Comparison of ENCODE assay signal across 8 mouse cellular contexts in genomic region chrX:87238191-87238590, GRCm38 (mm10).
DNase-seq lines count a peak whose midpoint lies in the region; ATAC-seq lines count a peak whose summit lies in the region.

No protein-coding gene starts in this region.

- peak; percentile 73 to 90; a peak in 3 of 4 replicates for ATAC-seq in hematopoietic stem cell, adult 5-6 weeks (replicated peaks in 1 of 2; ENCODE audit: insufficient read depth in 1 of 2, low FRiP score in 2 of 2, low TSS enrichment in 1 of 2, low read depth in 1 of 2, poor library complexity in 2 of 2, severe bottlenecking in 2 of 2)

- DNase-seq in T-cell, adult 2 months (ENCODE audit: low spot score) = peak; percentile 72
- DNase-seq in cerebellum, adult 9-10 months = peak; percentile 7
- DNase-seq in frontal cortex, postnatal 10 days (ENCODE audit: low spot score in 2 of 2) = peak; percentile 9 to 60
- peak; percentile 39 to 67 for DNase-seq in layer of hippocampus, postnatal 10 days (ENCODE audit: low spot score in 2 of 2)
- DNase-seq in lung, postnatal 14 days = peak; percentile 84
- DNase-seq in right cerebral cortex, adult 2 months (ENCODE audit: low spot score in 2 of 2) = peak; percentile 12 to 44
- DNase-seq in urinary bladder, adult 18-20 months (ENCODE audit: low spot score in 2 of 2) = peak; percentile 4 to 60

Comparison
In these comparisons a context has a peak if more than half of its experiments do, and no peak if none do; other contexts are left out.
1. Peak in every context shown above with its lines: DNase-seq and ATAC-seq.
2. DNase-seq: peak in every context shown above with its lines; median percentile 84 in lung, postnatal 14 days; 72 in T-cell, adult 2 months; 53 in layer of hippocampus, postnatal 10 days; 34 in frontal cortex, postnatal 10 days; 32 in urinary bladder, adult 18-20 months; 28 in right cerebral cortex, adult 2 months; 7 in cerebellum, adult 9-10 months.